Mouse (Mus musculus) effector memory CD4-positive, alpha-beta T cell, adult 7 months (primary cell): Measurements from ENCODE around the gene Gys2. TPM values are rescaled to one million over a fixed set of nuclear protein-coding genes. Genes with fewer than 3 reads are reported as not detected.

Experiments used
- polyA plus RNA-seq: library from polyadenylated mRNA; unstranded; fragments of 100-300 nt; shearing (Covaris generic); gene quantifications from one replicate; pipeline ENCODE4 v1.2.1, GENCODE M21; 2017

The Gys2 gene
- polyA plus RNA-seq: not detected

GRCm38 (mm10) chr6:142472801-142473203 is at the start of gene Gys2:
Gys2 (minus strand) TSS chr6:142473109.

GRCm38 (mm10) chr6:142507785-142508162 is 34.9 kb upstream of the Gys2 start, which contains the start of gene Ldhb:
Ldhb (minus strand) TSS chr6:142507957.

GRCm38 (mm10) chr6:142412906-142413491 is 59.9 kb downstream of the Gys2 start, which contains the start of gene Spx:
Spx (plus strand) TSS chr6:142413441.

GRCm38 (mm10) chr6:142387011-142387754 is 85.7 kb downstream of the Gys2 start, which contains the start of the genes Recql and Golt1b:
Recql (minus strand) TSS chr6:142387087.
Golt1b (plus strand) TSS chr6:142387221.

Other genes starting within 250 kb of the Gys2 start
- gene Iapp, start 174.7 kb downstream of the Gys2 start, polyA plus RNA-seq: not detected
- gene Slco1a5, start 150.1 kb downstream of the Gys2 start, polyA plus RNA-seq: 0.20 TPM
- gene Pyroxd1, start 127.5 kb downstream of the Gys2 start, polyA plus RNA-seq: 17.9 TPM
- 36.5 TPM for gene Recql, start 86.0 kb downstream of the Gys2 start, polyA plus RNA-seq
- gene Golt1b, start 85.9 kb downstream of the Gys2 start, polyA plus RNA-seq: 36.2 TPM
- gene Spx, start 59.7 kb downstream of the Gys2 start, polyA plus RNA-seq: 1.1 TPM
- gene Ldhb, start 34.8 kb upstream of the Gys2 start, polyA plus RNA-seq: 26.8 TPM
- gene Kcnj8, start 98.5 kb upstream of the Gys2 start, polyA plus RNA-seq: 5.3 TPM
- gene Abcc9, start 229.2 kb upstream of the Gys2 start, polyA plus RNA-seq: 0.41 TPM